Mouse (Mus musculus) kidney, postnatal 4 days (tissue): ENCODE measurements around the gene Fdxacb1.

Experiments
- DNase-seq, 2 experiments: peaks; one replicate each; pipeline ENCODE4 v3.0.0; 2021; ENCODE audit warnings: mixed read lengths in 2 of 2

Gene Fdxacb1

DNA sequence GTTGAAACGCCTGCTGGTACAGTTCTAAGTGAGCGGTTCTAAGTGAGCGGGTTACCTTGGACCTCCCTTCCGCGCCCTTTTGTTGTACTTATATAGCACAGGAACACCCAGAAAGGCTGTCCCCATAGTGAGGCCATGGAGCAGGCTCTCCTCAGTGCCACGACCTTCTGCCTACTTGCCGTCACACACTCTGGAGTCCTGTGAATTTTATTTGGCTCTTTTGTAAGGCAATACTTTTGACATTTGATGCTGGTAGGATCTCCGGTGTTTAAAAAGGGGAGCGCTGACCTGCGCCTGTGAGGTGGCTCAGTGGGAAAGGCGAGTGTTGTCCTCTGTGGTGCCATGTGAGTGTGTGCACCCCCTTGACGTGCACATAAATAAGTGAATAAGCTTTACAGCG, 41.1 kb downstream of the Fdxacb1 start:
- no peak for DNase-seq

DNA sequence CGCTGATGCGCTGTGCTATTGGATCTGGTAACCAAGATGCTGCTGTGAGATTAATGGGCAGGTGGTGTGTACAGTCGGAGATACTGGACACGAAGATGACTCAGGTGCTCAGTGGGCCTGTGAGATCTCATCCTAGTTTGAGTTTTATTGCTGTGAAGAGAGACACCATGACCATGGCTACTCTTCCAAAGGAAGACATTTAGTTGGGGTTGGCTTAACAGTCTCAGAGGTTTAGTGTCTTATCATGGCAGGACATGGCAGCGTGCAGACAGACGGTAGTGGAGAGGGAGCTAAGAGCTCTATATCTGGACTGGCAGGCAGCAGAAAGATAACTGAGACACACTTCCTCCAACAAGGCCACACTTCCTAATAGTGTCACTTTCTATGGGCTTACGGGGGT, 43.2 kb downstream of the Fdxacb1 start:
- no peak for DNase-seq

DNA sequence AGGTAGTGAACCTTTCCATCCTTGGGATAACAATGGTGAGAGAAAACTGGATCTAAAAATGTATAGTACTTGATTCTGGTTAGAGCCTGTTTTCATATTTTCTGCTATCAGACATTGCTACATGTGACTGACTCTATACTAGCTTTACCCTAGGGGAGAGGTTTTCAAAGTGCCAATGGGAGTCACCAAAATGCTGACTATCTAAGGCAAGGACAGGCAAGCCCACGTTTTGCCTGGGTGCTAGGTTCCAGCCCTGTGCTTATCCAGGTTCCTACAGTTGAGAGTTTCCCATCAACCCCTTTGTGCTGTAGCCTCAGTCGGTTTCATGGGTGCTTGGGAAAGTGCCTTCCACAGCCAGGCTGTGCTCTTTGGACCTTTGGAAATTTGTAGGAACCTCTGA, 43.7 kb downstream of the Fdxacb1 start:
- DNase-seq = no peak

DNA sequence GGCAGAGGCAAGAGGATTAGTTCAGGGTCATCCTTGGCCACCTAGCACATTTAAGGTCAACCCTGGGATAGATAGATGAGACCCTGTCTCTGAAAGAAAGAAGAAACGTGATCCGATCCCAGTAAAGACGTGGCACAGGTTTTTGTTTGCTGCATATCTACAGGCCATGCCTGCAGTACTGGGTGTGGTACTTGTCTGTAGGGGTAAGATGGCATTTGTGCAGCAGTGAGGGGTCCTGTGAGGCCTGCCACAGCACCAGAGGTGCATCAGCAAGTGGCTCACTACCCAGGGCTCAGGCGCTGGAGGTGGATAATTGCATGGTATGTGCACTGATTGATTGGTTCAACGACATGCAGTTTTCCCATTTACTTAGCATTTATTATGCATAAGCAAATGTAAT, 45.8 kb downstream of the Fdxacb1 start:
- DNase-seq = no peak

DNA sequence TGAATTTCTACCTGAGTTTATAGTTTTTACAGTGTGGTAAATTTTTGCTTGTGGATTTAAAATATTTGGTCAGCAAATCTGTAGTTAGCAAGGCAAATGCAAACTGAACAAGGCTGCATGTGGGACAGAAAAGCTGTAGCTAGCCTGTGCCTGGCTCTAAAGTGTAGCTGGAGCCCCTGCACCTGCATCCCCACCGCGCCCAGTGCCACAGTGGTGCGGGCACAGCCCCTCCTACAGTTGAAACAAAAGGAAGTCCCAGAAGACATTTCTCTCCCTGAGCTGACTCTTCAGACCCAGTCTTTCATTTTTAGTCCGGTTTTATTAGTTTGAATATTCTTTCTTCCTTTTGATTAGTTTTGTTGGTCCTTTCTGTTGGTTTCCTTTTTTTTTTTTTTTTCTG, 47.6 kb downstream of the Fdxacb1 start:
- DNase-seq = no peak

DNA sequence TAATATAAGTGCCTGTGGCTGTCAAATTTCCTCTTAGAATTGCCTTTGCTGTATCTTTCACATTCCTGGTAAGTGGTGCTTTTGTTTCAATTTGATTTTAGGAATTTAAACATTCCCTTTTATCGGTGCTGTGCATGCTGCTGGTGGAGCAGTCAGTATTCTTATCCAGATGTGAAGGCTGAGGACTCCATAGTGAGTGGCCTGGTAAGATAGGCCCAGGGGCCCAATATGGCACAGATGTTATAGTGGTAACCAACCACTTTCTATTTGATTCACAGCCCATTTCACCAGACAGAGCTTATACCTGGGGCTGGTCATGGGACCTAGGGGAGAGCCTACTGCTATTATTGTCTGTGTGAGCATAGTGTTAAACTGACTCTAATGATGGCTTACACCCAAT, 48.5 kb downstream of the Fdxacb1 start:
- no peak for DNase-seq

DNA sequence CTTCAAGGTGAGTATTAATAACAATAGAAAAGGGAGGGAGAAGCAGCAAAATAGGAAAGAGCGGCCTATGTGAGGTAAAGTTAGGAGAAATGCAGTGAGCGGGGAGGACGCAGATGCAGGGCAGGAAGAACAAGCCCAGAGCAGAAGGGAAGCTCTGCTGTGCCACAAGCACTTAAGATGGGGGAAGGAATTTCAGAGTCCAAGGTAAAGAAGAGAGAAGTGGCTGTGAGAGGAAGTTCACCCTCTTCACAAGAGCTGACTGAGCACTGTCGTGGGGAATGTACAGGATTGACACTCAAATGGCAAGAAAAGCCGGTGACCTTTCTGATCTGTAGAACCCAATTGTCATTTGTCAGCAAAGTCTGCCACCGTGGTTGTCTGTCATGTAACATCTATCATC, 50.0 kb downstream of the Fdxacb1 start:
- DNase-seq = no peak

DNA sequence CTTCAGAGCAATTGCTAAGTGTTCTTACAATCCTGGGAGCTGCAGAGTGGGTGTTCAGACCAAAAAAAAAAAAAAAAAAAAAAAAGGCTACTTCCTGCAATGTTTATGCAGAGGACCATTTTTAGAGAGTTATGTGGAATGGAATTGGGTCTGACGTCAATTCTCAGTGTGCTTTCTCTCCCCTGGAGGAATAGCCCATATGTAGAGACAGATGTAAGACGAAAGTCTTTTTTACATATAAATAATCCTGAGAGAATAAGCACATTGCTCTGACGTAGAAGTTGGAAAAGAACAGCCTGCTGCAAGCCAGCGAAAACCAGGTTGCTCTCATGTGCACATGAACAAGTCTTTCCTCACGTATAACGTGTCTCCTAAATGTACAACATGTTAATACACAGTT, 51.7 kb downstream of the Fdxacb1 start:
- DNase-seq = no peak

DNA sequence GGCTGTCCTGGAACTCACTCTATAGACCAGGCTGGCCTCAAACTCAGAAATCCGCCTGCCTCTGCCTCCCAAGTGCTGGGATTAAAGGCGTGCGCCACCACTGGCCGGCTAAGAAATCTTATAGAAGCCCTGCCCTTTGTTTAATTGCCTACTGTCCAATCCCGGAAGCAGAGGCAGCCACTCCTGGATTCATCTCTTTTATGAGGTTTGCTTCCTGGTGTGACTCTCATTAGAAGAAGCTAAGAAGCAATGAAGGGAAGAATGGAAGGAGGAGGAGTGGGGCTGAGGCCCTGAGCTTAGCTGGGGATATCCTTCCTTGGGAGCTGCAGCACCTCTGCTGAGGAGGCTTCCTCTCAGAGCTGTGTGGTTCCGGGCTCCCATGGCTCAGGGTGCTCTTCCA, 53.6 kb downstream of the Fdxacb1 start:
- DNase-seq = no peak

DNA sequence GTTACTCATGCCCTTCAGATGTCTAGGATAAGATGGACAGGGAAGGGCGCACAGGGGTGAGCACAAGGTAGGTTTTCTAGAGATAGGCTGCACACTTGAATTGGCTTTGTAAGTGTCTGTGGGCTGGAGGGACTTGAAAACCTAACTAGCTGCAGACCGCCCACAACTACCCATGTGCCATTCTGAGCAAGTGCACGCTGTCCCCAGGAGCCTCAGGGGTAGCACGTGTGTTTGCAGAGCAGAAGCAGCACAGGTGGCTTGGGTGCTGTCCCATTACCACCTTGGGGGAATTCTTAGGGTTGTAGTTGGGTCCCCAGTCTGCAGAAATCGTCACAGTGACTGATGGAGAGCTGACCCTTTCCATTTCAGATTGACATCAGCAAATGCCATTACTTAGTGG, 54.2 kb downstream of the Fdxacb1 start:
- no peak for DNase-seq
